Mouse (Mus musculus) naive thymus-derived CD4-positive, alpha-beta T cell, adult 2 months (primary cell): ENCODE results near the gene Cct8l1.

Source experiments
- DNase-seq: peaks from one replicate; pipeline ENCODE4 v3.0.0-alpha.2; 2011; ENCODE audit warnings: low read depth

Gene Cct8l1

DNA sequence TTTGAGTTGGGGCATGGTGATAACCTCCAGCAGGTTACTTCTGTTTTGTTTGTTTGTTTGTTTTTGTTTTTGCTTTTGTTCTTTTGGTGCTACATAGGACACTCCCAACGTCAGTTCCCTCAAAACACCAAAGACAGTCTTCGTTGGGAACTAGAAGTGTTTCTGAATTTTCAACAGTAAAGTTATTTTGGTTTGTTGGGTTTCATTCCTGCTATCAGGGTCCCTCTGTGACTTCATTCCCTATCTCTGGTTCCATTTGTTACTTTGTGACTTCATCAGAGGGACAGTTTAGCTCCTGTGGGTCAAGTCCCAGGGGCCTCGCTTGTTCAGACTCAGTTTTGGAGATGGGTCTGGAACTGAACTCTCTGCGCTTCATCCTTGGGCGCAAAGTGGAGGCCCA lies at the start of gene Cct8l1:
TSS of gene Cct8l1 (plus strand) at position 301 of the 400 bp plus-strand sequence.
- no peak for DNase-seq

DNA sequence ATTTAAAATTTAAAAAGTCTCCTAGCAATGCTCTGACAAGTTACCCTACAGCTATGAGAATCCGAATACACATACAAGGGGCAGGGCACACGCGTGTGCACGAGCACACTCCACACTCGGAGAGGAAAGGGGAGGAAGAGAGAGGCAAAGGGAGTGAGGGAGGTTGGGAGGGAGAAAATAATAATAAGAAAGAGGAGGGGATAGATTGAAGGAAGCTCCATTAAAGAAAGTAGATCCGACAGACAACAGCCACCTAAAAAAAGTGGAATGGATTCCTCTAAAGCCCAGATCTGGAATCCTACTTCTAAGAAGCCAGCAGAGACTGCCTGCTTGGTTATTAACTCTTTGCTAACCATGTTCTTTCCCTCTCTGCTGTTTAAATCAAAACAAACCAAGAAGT lies 43.8 kb upstream of the Cct8l1 start:
- no peak for DNase-seq

DNA sequence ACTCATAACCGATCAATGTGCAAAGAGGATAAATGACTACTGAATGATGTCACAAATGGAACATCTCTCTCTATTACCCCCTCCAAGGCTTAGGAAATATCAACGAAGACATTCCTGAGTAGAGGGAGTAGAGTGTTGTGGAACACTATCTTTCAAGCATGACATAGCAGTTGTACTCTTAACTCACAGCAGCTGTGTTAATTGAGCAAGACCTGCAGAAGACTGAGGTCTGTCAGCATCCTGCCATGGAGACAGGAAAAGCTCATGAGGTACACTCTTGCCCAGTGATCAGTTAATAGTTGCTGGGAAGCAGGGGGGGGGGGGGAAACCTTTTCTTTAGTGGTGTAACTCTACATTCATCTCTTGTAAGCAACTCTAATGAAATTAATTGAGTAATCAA lies 40.1 kb upstream of the Cct8l1 start:
- DNase-seq: no peak

DNA sequence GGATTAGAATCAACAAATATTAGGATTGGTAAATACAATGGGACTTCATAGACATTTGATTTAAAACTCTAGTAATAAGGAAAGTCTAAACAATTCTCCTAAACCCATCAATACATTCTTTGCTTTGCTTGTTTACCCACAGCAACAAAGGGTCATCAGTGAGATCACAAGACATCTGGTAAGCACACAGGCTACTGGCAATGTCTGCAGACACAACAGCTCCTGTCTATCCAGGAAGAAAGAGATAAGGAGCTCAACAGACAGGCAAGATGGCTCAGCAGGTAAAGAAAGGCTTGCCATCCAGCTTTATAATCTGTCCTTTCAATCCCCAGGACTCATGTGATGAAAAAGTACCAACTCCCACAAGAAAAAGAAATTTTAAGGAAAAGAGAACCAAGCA lies 37.0 kb upstream of the Cct8l1 start:
- no peak for DNase-seq

DNA sequence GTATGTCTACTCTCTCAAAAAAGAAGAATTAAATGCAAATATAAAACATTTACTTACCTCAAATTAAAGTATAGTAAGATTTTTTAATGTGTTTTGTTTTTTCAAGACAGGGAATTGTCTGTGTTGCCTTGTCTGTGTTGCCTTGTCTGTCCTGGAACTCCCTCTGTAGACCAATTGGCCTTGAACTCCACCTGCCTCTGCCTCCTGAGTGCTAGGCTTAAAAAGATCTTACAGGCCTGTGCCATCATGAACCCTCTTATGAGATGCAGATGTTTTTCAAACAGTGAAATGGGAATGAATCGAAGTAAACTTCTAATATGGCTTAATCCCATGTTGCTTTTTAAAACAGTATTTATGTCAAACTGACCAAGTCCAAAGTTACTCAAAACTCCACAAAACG lies 19.2 kb upstream of the Cct8l1 start:
- no peak for DNase-seq

DNA sequence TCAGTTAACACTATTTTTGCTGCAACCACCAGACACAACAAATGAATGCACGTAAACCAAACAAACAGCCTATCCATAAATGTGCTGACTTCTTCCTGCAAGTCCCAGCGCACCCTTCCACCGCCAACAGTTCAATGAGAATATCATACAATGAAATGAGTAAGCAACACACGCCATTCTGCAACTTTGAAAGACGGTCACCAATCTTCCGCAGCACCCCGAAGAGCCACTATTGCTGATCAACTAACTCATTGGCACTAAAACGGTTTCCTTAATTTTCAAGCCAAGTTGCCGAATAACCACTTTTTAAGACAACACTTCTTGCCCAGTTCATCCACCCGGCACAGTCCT lies 18.5 kb upstream of the Cct8l1 start:
- DNase-seq: peak; percentile 51

DNA sequence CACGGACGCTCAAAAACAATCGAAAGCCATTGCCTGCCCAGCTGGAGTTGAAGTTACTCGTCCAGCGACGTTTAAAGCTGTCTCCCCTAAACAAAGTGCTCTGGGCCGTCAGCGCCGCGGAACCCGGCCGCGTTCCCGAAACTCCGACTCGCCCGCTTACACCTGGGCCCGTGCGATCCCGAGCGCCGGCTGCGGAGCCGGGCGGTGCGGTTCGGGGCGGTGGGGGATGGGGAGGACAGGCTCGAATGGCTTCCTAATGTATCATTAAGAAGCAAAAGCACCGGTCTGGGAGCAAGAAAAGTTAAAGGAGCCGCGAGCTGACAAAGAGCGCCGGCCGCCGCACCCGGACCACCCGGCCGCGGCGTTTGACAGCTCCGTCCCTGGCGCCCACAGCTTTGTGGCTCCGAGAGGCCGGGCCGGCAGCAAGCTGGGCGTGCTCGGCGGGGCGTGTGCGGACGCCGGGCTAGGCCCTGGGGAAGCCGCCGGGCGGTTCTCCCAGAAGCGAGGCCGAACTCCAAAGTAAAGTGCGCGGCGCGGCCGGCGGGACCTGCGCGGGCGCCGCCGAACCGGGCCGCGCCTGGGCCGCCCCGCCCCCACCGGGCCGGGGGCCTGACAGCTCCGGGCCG lies 18.0 kb upstream of the Cct8l1 start:
- peak; percentile 62 for DNase-seq

DNA sequence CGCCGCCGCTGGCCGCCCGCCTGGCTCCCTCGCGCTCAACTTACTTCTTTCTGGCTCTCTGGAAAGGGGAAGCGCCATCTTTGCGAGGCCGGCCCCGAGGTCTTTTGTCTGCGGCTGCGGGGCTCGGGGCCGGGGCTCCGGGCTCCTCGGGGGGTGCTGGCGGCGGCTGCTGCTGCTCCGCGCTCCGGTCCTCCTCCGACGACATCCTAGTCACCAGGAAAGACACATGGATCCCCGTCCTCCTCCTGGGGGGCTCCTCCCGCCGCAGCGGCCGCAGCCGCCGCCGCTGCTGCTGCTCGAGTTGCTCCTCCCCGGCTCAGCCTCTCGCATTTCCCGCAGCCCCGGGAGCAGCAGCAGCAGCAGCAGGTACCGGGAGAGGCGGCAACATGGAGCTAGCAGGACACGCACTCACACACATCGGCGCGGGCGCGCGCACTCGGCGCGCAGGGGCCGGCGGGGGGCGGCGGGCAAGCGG lies 17.5 kb upstream of the Cct8l1 start, which contains the start of gene Kmt2c:
TSS of gene Kmt2c (minus strand) at position 438 of the 475 bp plus-strand sequence.
- DNase-seq: peak; percentile 79

DNA sequence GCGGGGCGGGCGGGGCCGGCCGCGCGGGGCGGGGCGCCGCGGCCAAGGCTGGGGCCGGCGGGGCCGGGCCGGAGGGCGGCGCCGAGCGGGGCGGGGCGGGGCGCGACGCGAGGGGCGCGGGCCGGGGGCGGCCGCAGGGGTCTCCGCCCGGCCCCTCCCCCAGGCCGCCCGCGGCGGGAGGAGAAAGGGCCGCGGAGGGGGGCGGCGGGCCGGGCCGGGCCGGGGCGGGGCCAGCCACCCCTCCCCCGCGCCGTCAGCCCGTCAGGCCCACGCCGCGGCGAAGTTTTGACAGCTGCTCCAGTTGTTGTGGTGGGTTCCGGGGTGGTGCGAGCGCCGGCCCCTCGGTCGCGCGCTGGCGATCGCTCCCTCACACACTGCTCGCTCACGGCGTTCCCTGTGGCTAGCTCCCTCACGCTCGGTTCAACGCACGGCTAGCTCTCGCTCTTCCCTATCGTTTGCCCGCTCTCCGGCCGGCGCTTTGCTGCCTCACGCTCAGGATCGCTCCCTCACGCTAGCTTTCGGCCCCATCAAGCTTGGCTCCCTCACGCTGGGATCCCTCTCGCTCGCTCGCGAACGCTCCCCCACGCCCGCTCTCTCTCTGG lies 16.9 kb upstream of the Cct8l1 start:
- no peak for DNase-seq

DNA sequence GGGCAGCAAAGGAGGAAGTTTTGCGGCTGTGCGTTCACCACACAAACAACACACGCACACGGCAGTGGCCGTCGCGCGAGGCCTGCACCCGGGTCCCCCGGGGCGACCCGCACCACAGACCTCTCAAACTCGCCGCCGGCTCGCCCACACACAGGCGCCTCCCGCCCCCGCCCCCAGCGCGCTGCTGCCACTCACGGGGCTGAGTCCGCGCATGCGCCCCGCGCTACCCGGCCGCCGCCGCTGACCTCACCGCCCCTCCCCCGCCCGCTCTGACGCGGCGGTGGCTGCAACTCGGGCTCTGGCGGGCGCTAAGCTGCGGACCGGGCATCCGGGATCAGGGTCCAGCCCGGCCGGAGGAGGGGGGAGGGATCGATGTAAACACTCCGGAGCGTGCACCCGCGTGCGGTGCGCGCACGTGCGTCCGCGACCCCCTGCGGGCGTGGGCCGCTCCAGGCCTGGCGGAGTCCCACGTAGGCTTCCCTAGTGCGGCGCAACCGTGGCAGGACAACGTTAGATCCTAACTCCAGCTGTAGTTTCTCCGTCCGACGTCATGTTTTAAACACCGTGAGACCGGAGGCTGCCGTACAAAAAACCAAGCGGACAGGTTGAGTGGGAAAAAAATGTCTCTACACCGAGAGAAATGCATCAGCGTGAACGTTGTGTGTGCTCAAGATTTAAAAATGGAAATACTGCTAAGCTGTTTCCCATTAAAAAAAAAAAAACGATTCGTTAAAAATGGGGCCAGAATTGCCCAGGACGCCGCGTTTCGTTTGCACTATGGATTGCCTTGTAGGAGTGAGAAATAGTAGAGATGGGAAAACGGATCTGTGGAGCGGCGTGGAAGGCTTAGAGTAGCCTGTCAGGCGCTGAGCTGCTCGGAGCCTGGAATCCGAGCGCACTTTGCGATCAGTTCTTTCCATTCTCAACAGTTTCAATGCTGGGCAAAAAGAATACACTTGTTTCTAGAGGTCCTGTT lies 16.2 kb upstream of the Cct8l1 start:
- peak; percentile 96 for DNase-seq

DNA sequence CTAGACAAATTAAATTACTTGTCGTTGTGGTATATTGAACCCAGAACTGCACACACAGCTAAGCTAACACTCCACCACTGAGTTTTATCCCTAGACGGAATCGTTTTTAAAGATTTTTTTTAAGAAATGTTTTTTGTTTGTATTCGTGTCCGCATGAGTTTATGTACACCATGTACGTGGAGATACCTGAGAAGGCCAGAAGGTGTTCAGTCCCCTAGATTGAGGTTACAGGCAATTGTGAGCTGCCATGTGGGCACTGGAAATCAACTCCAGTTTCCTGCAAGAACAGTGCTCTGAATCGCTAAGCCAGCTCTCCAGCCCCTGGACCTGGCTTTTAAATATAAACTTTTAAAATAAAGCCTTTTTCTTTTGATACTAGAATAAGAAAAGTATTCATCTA lies 15.2 kb upstream of the Cct8l1 start:
- DNase-seq: no peak

DNA sequence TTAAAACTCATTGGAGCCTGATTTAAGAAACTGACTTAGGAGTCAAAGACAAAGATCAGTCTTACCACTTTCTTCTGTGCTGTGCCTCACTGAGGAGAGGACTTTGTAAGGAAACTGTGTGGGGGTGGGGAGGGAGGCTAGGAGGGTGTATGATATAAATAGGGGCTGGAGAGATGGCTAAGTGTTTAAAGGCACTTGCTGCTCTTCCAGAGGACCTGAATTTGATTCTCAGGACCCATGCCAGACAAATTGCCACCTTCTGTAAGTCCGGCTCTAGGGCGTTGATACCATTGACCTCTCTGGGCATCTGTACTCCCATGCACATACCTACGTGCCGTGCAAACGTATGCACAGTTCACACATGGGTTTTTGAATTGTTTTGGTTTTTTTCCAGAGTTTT lies 9.8 kb upstream of the Cct8l1 start:
- no peak for DNase-seq

DNA sequence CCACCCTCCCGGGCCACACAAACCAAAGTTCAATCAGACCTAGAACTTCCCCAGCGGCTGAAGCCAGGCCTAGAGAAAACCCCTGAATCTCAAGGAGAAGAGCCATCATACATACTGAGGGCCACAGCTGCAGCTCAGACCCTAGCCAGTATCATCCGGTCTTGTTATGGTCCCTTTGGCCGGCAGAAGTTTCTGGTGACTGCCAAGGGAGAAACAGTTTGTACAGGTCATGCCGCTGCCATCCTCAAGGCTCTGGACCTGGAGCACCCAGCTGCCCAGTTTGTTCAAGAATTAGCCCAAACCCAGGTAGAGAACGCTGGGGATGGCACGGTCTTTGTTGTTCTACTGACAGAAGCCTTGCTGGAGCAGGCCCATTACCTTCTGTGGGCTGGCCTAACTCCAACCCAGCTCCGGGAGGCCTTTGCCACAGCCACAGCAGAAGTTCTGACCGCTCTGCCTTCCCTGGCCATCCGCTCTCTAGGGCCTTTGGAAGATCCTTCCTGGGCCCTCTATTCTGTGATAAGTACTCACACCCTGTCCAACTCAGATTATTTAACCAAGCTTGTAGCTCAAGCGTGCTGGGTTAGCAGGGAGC lies 531 bp downstream of the Cct8l1 start:
- DNase-seq: no peak

DNA sequence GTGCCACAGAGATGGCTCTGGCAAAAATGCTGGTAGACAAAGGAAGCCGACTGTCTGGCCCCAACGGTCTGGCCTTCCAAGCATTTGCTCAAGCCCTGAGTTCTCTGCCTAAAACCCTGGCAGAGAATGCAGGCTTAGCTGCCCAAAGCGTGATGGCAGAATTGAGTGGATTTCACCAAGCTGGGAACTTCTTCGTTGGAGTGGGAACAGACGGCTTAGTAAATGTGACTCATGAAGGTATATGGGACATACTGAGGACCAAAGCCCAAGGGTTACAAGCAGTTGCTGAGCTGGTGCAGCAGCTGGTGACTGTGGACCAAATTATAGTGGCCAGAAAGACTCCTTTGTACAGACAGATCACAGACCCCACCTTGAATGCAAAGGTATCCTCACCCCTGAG lies 1.7 kb downstream of the Cct8l1 start:
- no peak for DNase-seq

DNA sequence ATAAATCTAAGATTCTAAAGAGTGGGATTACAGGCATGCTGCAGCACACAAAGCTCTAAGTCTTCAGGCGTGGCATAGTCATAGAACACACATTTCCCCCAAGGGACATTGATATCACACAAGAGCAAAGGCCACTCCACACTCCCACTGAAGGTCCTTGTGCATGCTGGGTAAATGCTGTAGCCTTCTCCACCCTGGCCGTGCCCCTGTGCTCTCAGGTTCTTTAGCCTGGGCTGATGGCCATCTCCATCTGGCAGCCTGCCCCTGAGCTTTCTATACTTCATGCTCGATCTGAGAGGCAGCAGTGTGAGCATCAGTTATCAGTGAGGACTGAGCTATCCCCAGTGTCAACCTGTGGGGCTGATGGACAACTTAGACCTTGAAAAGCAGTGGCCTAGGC lies 4.0 kb downstream of the Cct8l1 start:
- DNase-seq: no peak

DNA sequence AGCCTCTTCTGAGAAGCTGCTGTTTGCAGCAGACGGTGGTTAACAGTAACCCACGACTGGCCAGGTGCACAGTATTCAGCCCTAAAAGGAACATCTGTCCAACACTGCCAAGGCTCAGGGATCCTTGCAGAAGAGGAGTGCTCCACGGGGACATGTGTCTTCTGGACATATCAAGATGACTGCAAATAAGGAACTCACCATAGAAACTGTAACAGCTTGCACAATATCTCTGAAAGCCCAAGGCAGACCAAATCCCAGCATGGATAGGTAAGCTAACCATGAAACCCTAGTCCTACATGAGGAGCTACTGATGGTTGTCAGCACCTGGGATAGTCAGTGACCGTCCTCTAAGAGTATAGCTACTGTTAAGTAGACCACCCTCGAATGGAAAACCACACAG lies 5.6 kb downstream of the Cct8l1 start:
- DNase-seq: no peak

DNA sequence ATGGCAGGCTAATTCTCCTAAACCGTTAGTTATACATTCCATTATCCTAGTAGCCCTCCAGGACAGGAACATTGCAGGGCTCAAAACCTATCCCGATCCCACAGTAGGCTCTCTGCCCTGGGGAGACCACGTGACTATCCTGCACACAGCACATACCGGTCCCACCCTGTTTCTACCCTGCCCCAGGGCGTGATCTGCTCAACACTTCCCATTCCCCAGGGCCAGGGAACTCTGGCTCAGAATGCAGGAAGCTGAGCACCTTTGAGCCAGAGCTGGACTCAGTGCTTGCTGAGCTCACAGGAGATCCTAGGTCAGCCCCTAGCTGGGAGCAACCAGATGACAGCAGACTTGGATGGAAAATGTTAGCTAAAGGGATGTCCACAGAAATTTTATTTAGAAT lies 10.2 kb downstream of the Cct8l1 start:
- DNase-seq: no peak

DNA sequence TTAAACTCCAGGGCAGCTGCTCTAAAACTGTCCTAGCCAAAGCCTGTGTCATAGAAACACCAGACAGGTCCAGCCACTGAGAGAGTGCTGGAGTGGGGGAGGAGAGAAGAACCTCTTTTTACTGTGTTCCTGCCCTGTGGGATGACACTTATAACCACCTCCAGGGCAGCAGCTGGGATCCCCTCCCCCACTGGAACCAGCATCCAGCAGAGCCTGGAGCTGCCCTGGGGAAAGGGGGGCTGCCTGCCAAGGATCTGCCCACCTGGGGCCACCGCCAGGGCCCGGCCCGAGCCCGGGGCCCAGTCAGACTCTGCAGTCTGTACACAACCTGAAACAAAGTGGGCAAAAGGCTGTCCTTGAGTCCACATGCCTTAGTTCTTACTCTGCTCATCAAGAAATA lies 11.1 kb downstream of the Cct8l1 start:
- DNase-seq: no peak

DNA sequence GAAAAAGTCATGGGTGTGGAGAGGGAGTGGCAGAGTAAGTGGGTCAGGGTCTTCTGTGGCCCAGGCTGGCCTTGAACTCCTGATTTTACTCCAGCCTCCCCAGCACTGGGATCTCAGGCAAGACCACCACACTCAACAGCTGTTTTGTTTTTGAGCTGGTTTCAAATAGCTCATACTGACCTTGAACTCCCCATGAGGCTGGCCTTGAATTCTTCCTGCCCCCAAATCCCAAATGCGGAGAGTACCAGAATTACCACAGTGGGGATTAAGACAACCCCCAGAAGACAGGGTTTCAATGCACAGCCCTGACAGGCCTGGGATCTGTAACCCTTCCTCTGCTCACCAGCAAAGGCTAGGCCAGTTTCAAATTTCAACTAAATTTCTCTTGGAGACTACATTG lies 12.1 kb downstream of the Cct8l1 start:
- no peak for DNase-seq

DNA sequence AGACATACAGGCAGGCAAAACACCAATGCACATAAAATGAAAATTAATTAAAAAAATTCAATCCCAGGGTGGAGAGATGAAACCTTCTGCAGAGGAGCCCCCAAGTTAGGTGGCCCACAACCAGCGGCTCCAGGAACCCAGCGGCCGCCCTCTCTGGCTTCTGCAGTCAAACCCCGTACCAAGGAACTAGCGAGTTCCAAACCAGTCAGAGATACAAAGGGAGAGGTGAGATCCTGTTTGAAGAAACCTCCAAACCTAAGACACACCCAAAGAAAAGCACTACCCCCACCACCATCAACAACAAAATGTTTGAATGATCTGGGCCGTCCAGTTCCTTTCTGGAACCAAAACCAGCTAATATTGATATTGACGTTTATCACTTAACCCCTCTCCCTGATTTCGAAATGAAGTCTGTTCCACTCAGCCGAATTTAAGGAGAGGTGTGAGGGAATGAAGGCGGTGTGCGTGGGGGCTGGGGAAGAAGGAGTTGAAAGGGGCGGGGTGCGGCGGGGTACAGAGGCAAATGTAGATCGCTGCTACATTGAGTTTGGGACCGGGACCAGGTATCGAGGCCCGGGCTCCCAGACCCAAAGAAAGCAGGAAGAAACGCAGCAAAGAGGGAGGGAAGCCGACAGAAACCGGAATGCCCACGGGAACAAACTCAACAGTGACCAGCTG lies 13.1 kb downstream of the Cct8l1 start:
- DNase-seq: no peak

DNA sequence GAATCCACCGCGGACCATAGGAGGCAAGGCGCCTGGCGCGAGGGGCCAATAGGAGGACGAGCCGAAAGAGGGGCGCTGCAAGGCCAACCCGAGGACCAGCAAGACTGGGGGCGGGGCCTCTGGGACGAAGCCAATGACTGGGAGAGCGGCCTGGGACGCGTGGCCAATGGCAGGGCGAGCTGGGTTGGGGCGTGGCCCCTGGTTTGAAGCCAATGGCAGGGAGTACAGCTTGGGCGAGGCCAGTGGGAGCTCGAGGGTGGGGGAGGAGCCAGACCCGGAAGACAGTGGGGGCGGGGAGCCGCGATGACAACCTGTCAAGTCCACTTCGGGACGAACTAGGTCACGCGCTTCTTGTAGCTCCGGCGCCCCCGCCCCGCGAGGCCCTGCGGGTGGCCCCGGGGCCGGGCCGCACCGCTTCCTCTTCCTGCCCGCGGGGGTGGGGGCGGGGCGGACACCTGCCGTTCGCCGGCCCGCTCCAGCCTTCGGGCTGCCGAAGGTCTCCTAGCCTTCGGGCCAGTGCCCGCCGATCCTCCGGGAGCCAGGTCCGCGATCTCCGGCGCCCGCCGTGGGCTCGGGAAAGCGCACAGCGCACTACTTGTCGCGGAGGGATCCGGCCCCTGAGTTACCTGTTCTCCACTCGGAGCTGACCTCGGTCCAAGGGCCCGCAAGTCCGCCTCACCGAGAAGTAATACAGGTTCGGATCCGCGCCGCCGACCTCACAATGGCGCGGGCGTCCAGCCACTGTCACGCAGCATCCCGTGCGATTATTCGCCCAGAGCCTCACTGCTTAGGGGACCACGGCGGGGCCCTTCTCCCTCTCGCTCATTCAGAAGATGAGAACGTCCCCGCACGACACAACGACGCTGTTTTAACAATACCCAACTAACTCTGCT lies 13.9 kb downstream of the Cct8l1 start:
- peak; percentile 99 for DNase-seq
